Mouse (Mus musculus) induced T-regulatory cell, adult 2 months (primary cell): ENCODE data around the gene Myo15.
"Not testable (repeated sequence)": the region's sequence is repeated elsewhere in the genome, so short reads cannot be mapped to it uniquely, and the experiment has no call there.

ENCODE experiments used
- DNase-seq: peaks from one replicate; pipeline ENCODE4 v3.0.0-alpha.2; 2012; ENCODE audit warnings: low read depth

Gene Myo15

GRCm38 (mm10) chr11:60548112-60548511 is 79.0 kb downstream of the Myo15 start:
- DNase-seq = no peak

GRCm38 (mm10) chr11:60553091-60553490 is 84.0 kb downstream of the Myo15 start:
- DNase-seq = no peak

- no peak for DNase-seq
These were observed 88.5 kb downstream of the Myo15 start for GRCm38 (mm10) chr11:60557675-60558074.

GRCm38 (mm10) chr11:60559342-60559741 is 90.2 kb downstream of the Myo15 start:
- peak; percentile 66 for DNase-seq

- not testable (repeated sequence) for DNase-seq
These were observed 104.9 kb downstream of the Myo15 start for GRCm38 (mm10) chr11:60574006-60574405.
